Mouse (Mus musculus) C2C12 (cell line): ENCODE measurements around the gene Pla2g4e. TPM values are rescaled to one million over a fixed set of nuclear protein-coding genes. Genes with fewer than 3 reads are reported as not detected.

Experiments used
- H3K27me3 ChIP-seq: one replicate; pipeline ENCODE4 v1.6.1; 2011; ENCODE audit not compliant: control insufficient read depth, insufficient read depth, insufficient read length
- H3K36me3 ChIP-seq: one replicate; pipeline ENCODE4 v1.6.1; 2011; ENCODE audit not compliant: control insufficient read depth, insufficient read depth
- H3K4me3 ChIP-seq: one replicate; pipeline ENCODE4 v1.5.1; 2011; ENCODE audit warnings: mild to moderate bottlenecking, control low read depth; ENCODE audit not compliant: poor library complexity, insufficient read depth, severe bottlenecking
- H3K79me2 ChIP-seq: one replicate; pipeline ENCODE4 v1.6.1; 2011; ENCODE audit not compliant: control insufficient read depth, insufficient read depth
- H3K79me3 ChIP-seq: one replicate; pipeline ENCODE4 v1.6.1; 2011; ENCODE audit warnings: low read depth, control low read depth
- H3ac ChIP-seq: one replicate; pipeline ENCODE3; 2011; ENCODE audit warnings: low read depth; ENCODE audit not compliant: control insufficient read depth, insufficient read length
- CEBPB ChIP-seq: IDR thresholded peaks from one replicate; pipeline ENCODE4 v1.6.1; 2011; ENCODE audit warnings: low read depth, mild to moderate bottlenecking, control low read depth, moderate library complexity
- CTCF ChIP-seq: IDR thresholded peaks from one replicate; pipeline ENCODE4 v1.5.1; 2011; ENCODE audit not compliant: control insufficient read depth, insufficient read depth, insufficient read length
- FOSL1 ChIP-seq: IDR thresholded peaks from one replicate; pipeline ENCODE4 v1.8.0; 2011; ENCODE audit warnings: mild to moderate bottlenecking, low read length; ENCODE audit not compliant: poor library complexity, insufficient read depth, severe bottlenecking
- MAX ChIP-seq: IDR thresholded peaks from one replicate; pipeline ENCODE4 v1.6.1; 2011; ENCODE audit warnings: mild to moderate bottlenecking, control low read depth
- MYOD1 ChIP-seq: IDR thresholded peaks from one replicate; pipeline ENCODE4 v1.6.1; 2011; ENCODE audit warnings: low read depth; ENCODE audit not compliant: control insufficient read depth, insufficient read length
- MYOG ChIP-seq: IDR thresholded peaks from one replicate; pipeline ENCODE4 v1.6.1; 2011; ENCODE audit not compliant: control insufficient read depth, insufficient read length; ENCODE audit errors: extremely low read depth
- USF1 ChIP-seq: IDR thresholded peaks from one replicate; pipeline ENCODE4 v1.6.1; 2011; ENCODE audit warnings: low read depth, mild to moderate bottlenecking, control low read depth, moderate library complexity
- polyA plus RNA-seq: library from polyadenylated mRNA; unstranded; fragments of >200 nt; fragmentation: generic; extraction: Trizol; gene quantifications from one replicate; pipeline ENCODE4 v1.2.1, GENCODE M21; 2012; ENCODE audit warnings: missing spikeins

Gene Pla2g4e
- polyA plus RNA-seq, 1 experiment: not detected

DNA sequence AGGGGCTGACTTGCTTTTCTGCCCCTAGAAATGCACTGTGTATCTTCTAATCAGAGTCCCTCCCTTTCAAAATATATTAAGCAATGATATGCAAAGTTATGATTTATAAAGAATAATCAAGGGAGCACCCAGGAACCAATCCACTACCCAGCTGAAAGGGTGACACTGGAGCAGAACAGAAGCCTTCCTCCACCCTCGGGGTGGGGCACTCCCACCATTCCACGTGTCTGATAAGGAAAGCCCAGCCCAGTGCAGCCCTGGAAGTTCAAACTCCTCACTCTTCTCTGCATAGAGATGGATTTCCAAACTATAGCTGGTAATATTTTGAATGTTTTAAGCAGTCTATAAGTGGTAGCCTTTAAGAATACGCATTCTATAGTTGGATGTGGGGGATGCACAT lies 13.5 kb downstream of the Pla2g4e start:
- TF ChIP-seq CTCF: no peak
- TF ChIP-seq MAX: no peak
- TF ChIP-seq USF1: no peak
- no peak for TF ChIP-seq CEBPB
- TF ChIP-seq MYOG: no peak
- no peak for TF ChIP-seq FOSL1
- no peak for TF ChIP-seq MYOD1
- no peaks in the 10 kb centered on the region for H3K36me3 ChIP-seq

DNA sequence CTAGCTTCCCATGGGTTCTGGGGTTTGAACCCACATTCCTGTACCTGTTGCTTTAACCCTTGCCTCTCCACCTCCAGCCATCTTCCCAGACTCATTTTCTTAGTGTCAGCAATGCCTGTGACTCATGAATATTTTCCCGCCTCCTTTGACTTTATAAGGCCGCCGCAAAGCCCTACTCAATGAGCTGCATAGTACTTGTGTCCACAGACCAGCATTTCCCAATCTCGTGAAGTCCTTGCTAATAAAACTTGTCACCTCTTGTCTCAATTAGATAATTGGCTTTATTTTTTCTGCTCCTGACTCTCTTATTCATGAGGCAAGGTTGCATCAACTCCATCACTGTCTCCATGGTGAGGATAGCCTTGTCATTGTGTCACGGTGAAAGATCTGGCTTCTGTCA lies 30.5 kb downstream of the Pla2g4e start:
- Histone ChIP-seq H3K4me3 (no peak overlapping the region), H3ac (no peak overlapping the region), H3K79me2 (no peaks in the 10 kb centered on the region), H3K36me3 (no peaks in the 10 kb centered on the region), H3K79me3 (no peaks in the 10 kb centered on the region), H3K27me3 (peaks cover 4% of the 10 kb centered on the region)
- TF ChIP-seq MYOD1 (no peak), MYOG (no peak), MAX (no peak)

More for the DNA sequence above, 13.5 kb downstream of the Pla2g4e start:
- H3K79me3 ChIP-seq: no peaks in the 10 kb centered on the region
- no peak overlapping the region for H3K4me3 ChIP-seq
- no peak overlapping the region for H3ac ChIP-seq
- H3K79me2 ChIP-seq: no peaks in the 10 kb centered on the region
- peaks cover 25% of the 10 kb centered on the region for H3K27me3 ChIP-seq

DNA sequence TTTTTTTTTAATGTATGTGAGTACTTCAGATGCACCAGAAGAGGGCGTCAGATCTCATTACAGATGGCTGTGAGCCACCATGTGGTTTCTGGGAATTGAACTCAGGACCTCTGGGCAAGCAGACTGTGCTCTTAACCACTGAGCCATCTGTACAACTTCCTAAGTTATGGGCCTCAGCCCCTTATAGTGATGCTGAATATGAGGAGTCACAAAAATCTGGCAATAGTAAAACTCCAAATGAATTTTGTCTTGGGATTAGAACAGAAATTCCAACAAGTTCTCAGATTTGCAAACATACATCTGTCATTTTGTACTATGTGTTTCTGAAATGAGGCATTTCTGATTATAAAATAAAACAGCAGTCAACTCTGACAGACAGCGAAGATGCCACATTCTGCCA lies 33.7 kb downstream of the Pla2g4e start:
- TF ChIP-seq USF1 (no peak), MYOD1 (no peak), MAX (no peak)
- H3K4me3 ChIP-seq: no peak overlapping the region
- no peaks in the 10 kb centered on the region for H3K79me3 ChIP-seq

DNA sequence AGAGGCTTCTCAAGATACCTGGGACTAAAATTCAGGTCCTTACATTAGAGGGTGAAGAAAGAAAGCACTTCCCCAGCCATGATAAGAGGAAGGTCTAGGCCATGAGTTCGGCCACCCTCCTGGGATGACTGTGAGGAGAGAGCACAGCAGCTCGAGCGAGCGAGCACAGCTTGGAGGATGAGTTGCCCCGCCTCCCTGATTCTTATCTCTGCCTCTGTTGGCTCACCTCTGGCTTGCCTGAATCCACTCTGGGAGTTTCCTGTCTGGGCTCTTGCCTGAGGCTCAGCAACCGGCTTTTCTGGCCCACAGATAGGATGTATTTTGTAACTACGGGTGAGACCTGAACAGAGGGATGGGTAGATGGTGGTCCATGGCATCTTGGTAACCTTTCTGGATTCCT lies 37.2 kb downstream of the Pla2g4e start:
- TF ChIP-seq CTCF: no peak
- TF ChIP-seq MAX: no peak
- no peak for TF ChIP-seq CEBPB
- no peak for TF ChIP-seq FOSL1
- TF ChIP-seq USF1: no peak
- no peak overlapping the region for H3ac ChIP-seq
- H3K79me3 ChIP-seq: no peaks in the 10 kb centered on the region
- H3K4me3 ChIP-seq: no peak overlapping the region
- H3K36me3 ChIP-seq: no peaks in the 10 kb centered on the region
- H3K27me3 ChIP-seq: peaks cover 41% of the 10 kb centered on the region
- no peaks in the 10 kb centered on the region for H3K79me2 ChIP-seq

More for the DNA sequence above, 33.7 kb downstream of the Pla2g4e start:
- Histone ChIP-seq H3K36me3 (no peaks in the 10 kb centered on the region), H3K27me3 (peaks cover 29% of the 10 kb centered on the region), H3K79me2 (no peaks in the 10 kb centered on the region), H3ac (no peak overlapping the region)

DNA sequence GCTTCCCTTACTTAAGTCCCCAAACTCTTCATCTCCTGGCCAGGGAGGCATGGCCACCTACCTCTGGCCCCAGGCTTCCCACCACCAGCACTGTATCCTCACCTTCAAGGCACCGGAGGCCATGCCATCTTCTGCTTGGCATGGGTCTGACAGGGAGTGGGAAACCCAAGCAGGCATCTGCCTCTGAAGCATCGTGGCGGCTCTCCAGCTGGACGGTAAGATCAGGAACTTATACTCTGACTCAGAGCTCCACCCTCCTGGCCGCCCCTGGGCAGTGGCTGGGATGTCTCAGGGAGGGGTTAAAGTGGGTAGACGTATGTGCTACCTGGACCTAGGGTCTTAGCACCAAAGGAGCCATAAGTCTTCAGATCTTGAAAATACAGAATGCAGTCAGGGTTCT lies 38.1 kb downstream of the Pla2g4e start:
- TF ChIP-seq CEBPB (no peak), USF1 (no peak)
- no peak overlapping the region for H3K4me3 ChIP-seq

DNA sequence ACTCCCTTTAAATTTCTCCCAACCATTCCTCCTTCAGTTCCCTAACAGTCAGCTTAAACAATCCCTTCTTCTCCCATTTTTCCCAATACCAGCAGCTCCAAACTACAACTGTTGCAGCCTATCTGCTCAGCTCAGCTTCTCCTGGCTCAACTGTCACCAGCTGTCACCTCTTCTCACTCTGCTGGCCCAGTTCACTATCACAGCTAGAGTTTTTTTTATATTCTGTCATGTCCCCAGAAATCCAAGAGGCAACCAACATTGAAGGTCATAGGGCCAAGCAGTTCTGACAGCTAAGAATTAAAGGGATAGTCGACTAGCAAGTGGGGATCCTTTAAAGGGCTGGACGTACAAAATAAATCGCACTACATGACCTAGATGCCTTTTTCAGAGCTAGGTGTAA lies 41.4 kb downstream of the Pla2g4e start:
- Histone ChIP-seq H3K79me2 (no peaks in the 10 kb centered on the region), H3K4me3 (no peak overlapping the region), H3K79me3 (no peaks in the 10 kb centered on the region), H3ac (no peak overlapping the region), H3K27me3 (peaks cover 52% of the 10 kb centered on the region), H3K36me3 (no peaks in the 10 kb centered on the region)
- TF ChIP-seq MYOD1: no peak
- no peak for TF ChIP-seq CEBPB
- no peak for TF ChIP-seq CTCF
- no peak for TF ChIP-seq USF1
- TF ChIP-seq MAX: no peak
- no peak for TF ChIP-seq MYOG
- TF ChIP-seq FOSL1: no peak

More for the DNA sequence above, 38.1 kb downstream of the Pla2g4e start:
- Histone ChIP-seq H3K79me2 (no peaks in the 10 kb centered on the region), H3K79me3 (no peaks in the 10 kb centered on the region), H3K27me3 (peaks cover 44% of the 10 kb centered on the region), H3K36me3 (no peaks in the 10 kb centered on the region), H3ac (no peak overlapping the region)
